Mouse (Mus musculus): ENCODE results near the gene Dcbld2. TPM values are rescaled to one million over a fixed set of nuclear protein-coding genes. Genes with fewer than 3 reads are reported as not detected.

Gene Dcbld2
- total and polyA plus RNA-seq, 2 experiments from 2014 or later = 4.1 to 26.5 TPM

DNA sequence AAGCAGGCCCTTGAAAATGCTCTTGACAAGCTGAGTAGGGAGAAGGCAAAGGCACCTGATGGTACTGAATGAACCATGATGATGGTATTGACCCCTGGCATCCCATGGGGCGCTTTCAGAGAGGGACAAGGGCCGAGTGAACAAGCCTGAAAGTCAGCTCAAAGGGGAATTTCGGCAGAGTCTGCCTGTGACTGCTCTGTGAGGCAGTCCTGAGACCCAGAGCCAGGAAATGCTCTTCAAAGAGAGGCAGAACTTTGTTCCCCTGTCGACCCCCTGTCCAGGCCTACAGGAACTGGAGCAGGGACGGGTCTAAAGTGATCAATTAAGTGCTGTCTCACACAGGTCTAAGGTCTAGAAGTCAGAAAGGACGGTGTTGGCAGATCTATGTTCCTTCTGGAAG, 105.5 kb downstream of the Dcbld2 start:
- H3K4me2 ChIP-seq (ENCODE audit: low read depth, low read length) = 0 out of 2 replicates have a peak overlapping the region, but pooled peaks have one; percentile 11
- no peak for DNase-seq (ENCODE audit: low spot score)
- H3K36me3 ChIP-seq (replicated peaks; ENCODE audit: control insufficient read depth, insufficient read depth, low read length) = no peaks in the 10 kb centered on the region
- peak overlapping the region; percentile 91 for H3K27ac ChIP-seq (ENCODE audit: low read depth)
- H3K4me1 ChIP-seq (ENCODE audit: control insufficient read depth, insufficient read depth) = peaks cover 26% of the 10 kb centered on the region; the same call in 1 of the 2 replicates
- TF ChIP-seq EP300 (IDR thresholded peaks at IDR 0.05; ENCODE audit: low read depth) (no peak), CTCF (IDR thresholded peaks at IDR 0.05; ENCODE audit: low read depth) (no peak)
- WGBS = 42% methylated on average over 6 of the region's 6 CpGs
- no peak for ATAC-seq (ENCODE audit: insufficient read depth, low read depth)
- H3K27me3 ChIP-seq (ENCODE audit: control insufficient read depth, insufficient read depth, low read length) = no peaks in the 10 kb centered on the region
- no peaks in the 10 kb centered on the region for H3K9me3 ChIP-seq (replicated peaks; ENCODE audit: control insufficient read depth, low read length)
- no peak overlapping the region for H3K4me3 ChIP-seq (ENCODE audit: low read depth, low read length)
- H3K9ac ChIP-seq (replicated peaks; ENCODE audit: low read depth, low read length) = 0 out of 2 replicates have a peak overlapping the region, but pooled peaks have one; percentile 11

DNA sequence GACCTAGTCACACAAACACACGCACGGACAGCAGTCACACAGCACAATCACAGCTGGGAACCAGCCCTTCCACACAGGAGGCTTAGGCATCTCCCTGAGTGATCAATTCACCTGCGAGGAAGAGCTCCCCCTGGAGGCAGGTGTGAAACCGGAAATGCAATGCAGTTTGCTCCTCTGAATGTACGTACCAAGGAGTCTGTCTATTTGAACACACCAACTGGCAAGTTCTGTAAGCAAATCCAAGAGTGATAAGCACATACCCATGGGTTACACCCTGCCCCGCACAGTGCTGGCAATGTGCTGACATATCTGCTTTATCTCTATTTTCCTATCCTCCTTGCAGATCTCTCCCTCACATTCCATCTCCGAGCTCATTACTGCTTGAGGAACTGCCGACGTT, 106.3 kb downstream of the Dcbld2 start:
- no peak for ATAC-seq (ENCODE audit: insufficient read depth, low read depth)
- Histone ChIP-seq H3K36me3 (replicated peaks; ENCODE audit: control insufficient read depth, insufficient read depth, low read length) (no peaks in the 10 kb centered on the region), H3K4me1 (ENCODE audit: control insufficient read depth, insufficient read depth) (peaks cover 26% of the 10 kb centered on the region; the same call in 1 of the 2 replicates), H3K27me3 (ENCODE audit: control insufficient read depth, insufficient read depth, low read length) (no peaks in the 10 kb centered on the region), H3K27ac (ENCODE audit: low read depth) (peak overlapping the region; percentile 91; the same call in 1 of the 2 replicates), H3K4me2 (ENCODE audit: low read depth, low read length) (no peak overlapping the region), H3K9ac (replicated peaks; ENCODE audit: low read depth, low read length) (no peak overlapping the region), H3K4me3 (ENCODE audit: low read depth, low read length) (no peak overlapping the region), H3K9me3 (replicated peaks; ENCODE audit: control insufficient read depth, low read length) (no peaks in the 10 kb centered on the region)
- TF ChIP-seq EP300 (IDR thresholded peaks at IDR 0.05; ENCODE audit: low read depth) (no peak), CTCF (IDR thresholded peaks at IDR 0.05; ENCODE audit: low read depth) (peak; percentile 42)
- WGBS = 67% methylated on average over 9 of the region's 9 CpGs
- DNase-seq (ENCODE audit: low spot score) = no peak

DNA sequence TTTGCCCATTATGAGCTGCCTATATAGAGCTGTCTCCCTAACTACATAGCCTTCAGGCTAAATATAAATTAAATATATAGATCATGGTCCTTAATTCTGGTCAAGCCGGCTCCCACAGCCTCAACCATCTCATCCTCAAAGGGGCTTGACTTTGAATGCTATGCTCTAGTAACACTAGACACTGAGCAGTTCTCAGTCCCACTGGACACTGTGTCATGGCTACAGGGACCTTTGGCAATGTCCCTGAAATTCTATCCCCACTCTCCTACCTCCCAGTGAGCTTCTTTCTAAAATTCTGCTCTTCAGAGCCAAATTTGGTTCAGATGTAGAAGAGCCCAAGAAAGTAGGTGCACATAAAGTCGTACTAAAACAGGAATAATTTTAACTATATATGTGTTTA, 107.9 kb downstream of the Dcbld2 start:
- TF ChIP-seq EP300 (IDR thresholded peaks at IDR 0.05; ENCODE audit: low read depth) = no peak
- no peak for TF ChIP-seq CTCF (IDR thresholded peaks at IDR 0.05; ENCODE audit: low read depth)
- H3K4me2 ChIP-seq (ENCODE audit: low read depth, low read length) = no peak overlapping the region
- H3K36me3 ChIP-seq (replicated peaks; ENCODE audit: control insufficient read depth, insufficient read depth, low read length) = no peaks in the 10 kb centered on the region
- no peak overlapping the region for H3K4me3 ChIP-seq (ENCODE audit: low read depth, low read length)
- H3K27ac ChIP-seq (ENCODE audit: low read depth) = no peak overlapping the region
- DNase-seq (ENCODE audit: low spot score) = no peak
- no peak for ATAC-seq (ENCODE audit: insufficient read depth, low read depth)
- no peak overlapping the region for H3K9ac ChIP-seq (replicated peaks; ENCODE audit: low read depth, low read length)
- no peaks in the 10 kb centered on the region for H3K9me3 ChIP-seq (replicated peaks; ENCODE audit: control insufficient read depth, low read length)
- H3K4me1 ChIP-seq (ENCODE audit: control insufficient read depth, insufficient read depth) = peaks cover 26% of the 10 kb centered on the region; the same call in 1 of the 2 replicates
- H3K27me3 ChIP-seq (ENCODE audit: control insufficient read depth, insufficient read depth, low read length) = no peaks in the 10 kb centered on the region
- WGBS = 83% methylated on average over 2 of the region's 2 CpGs

- Histone ChIP-seq H3K4me1 (ENCODE audit: control insufficient read depth, insufficient read depth) (peaks cover 21% of the 10 kb centered on the region; the same call in 1 of the 2 replicates), H3K9ac (replicated peaks; ENCODE audit: low read depth, low read length) (no peak overlapping the region), H3K4me3 (ENCODE audit: low read depth, low read length) (no peak overlapping the region), H3K27ac (ENCODE audit: low read depth) (no peak overlapping the region), H3K9me3 (replicated peaks; ENCODE audit: control insufficient read depth, low read length) (no peaks in the 10 kb centered on the region), H3K27me3 (ENCODE audit: control insufficient read depth, insufficient read depth, low read length) (no peaks in the 10 kb centered on the region), H3K36me3 (replicated peaks; ENCODE audit: control insufficient read depth, insufficient read depth, low read length) (no peaks in the 10 kb centered on the region), H3K4me2 (ENCODE audit: low read depth, low read length) (no peak overlapping the region)
- 89% methylated on average over 7 of the region's 7 CpGs for WGBS
- DNase-seq (ENCODE audit: low spot score) (no peak), ATAC-seq (ENCODE audit: insufficient read depth, low read depth) (no peak)
- TF ChIP-seq EP300 (IDR thresholded peaks at IDR 0.05; ENCODE audit: low read depth) = no peak
- TF ChIP-seq CTCF (IDR thresholded peaks at IDR 0.05; ENCODE audit: low read depth) = no peak
These were observed 108.9 kb downstream of the Dcbld2 start for GRCm38 (mm10) chr16:58516960-58517798.

Other genes starting within 250 kb of the Dcbld2 start
- gene St3gal6, start 115.8 kb downstream of the Dcbld2 start, total RNA-seq (2014; rRNA removed; ENCODE audit: low replicate concordance) = 7.8 and 7.9 TPM in 2 replicates
- gene St3gal6, start 115.8 kb downstream of the Dcbld2 start, polyA plus RNA-seq (2015; fragmentation: Nextera tagmentation; extraction: Ambion mirVana) = 14.7 and 17.2 TPM in 2 replicates
- not detected in 2 replicates for gene Gm813, start 208.5 kb downstream of the Dcbld2 start, total RNA-seq (2014; rRNA removed; ENCODE audit: low replicate concordance)
- not detected in 2 replicates for gene Gm813, start 208.5 kb downstream of the Dcbld2 start, polyA plus RNA-seq (2015; fragmentation: Nextera tagmentation; extraction: Ambion mirVana)
- gene E330017A01Rik, start 230.3 kb downstream of the Dcbld2 start, total RNA-seq (2014; rRNA removed; ENCODE audit: low replicate concordance) = not detected in 2 replicates
- gene E330017A01Rik, start 230.3 kb downstream of the Dcbld2 start, polyA plus RNA-seq (2015; fragmentation: Nextera tagmentation; extraction: Ambion mirVana) = not detected in 2 replicates